Mouse (Mus musculus) stomach, embryonic 14.5 days (tissue): ENCODE data around the gene Rpa1. TPM values are rescaled to one million over a fixed set of nuclear protein-coding genes. Genes with fewer than 3 reads are reported as not detected.

Source experiments
- ATAC-seq: fragments of 200-750 bp; cut with Nextera tagmentation; 2 replicates; pipeline ENCODE4 v1.8.0; 2017; ENCODE audit warnings: low read depth, moderate TSS enrichment; ENCODE audit not compliant: insufficient number of reproducible peaks, insufficient read depth, low FRiP score
- H3K27ac ChIP-seq: fragments of 300-500 bp; sonication (generic); 2 replicates; pipeline ENCODE4 v1.5.1; 2014; ENCODE audit warnings: mild to moderate bottlenecking, low read length, moderate library complexity, mixed read lengths
- H3K27me3 ChIP-seq: fragments of 300-500 bp; sonication (generic); 2 replicates; pipeline ENCODE4 v1.6.1; 2014; ENCODE audit warnings: low read length, control low read depth, mixed read lengths; ENCODE audit not compliant: control insufficient read depth, insufficient read depth
- H3K36me3 ChIP-seq: fragments of 300-500 bp; sonication (generic); 2 replicates; pipeline ENCODE4 v1.6.1; 2014; ENCODE audit warnings: mild to moderate bottlenecking, control low read depth, low read length, moderate library complexity, mixed read lengths; ENCODE audit not compliant: control insufficient read depth, insufficient read depth
- H3K4me1 ChIP-seq: fragments of 300-500 bp; sonication (generic); 2 replicates; pipeline ENCODE4 v1.6.1; 2014; ENCODE audit warnings: low read length, control low read depth, mixed read lengths; ENCODE audit not compliant: control insufficient read depth, insufficient read depth
- H3K4me2 ChIP-seq: fragments of 300-500 bp; sonication (generic); replicated peaks from 2 replicates; pipeline ENCODE4 v1.6.1; 2014; ENCODE audit warnings: low read depth, low read length, control low read depth
- H3K4me3 ChIP-seq: fragments of 300-500 bp; sonication (generic); 2 replicates; pipeline ENCODE4 v1.5.1; 2014; ENCODE audit warnings: low read depth, low read length, control low read depth
- H3K9ac ChIP-seq: fragments of 300-500 bp; sonication (generic); replicated peaks from 2 replicates; pipeline ENCODE4 v1.6.1; 2014; ENCODE audit warnings: low read depth, mild to moderate bottlenecking, control low read depth, low read length, moderate library complexity, mixed read lengths
- H3K9me3 ChIP-seq: fragments of 300-500 bp; sonication (generic); 2 replicates; pipeline ENCODE4 v1.6.1; 2016; ENCODE audit warnings: low read depth, low read length, control low read depth; ENCODE audit not compliant: control insufficient read depth
- WGBS: fragments of 180-500 bp; shearing (Covaris S2); extraction: QIAGEN DNeasy Blood & Tissue Kit; methylation state at CpG from one replicate; pipeline ENCODE4 v1.1.7; 2014; 5-methylcytosine and 5-hydroxymethylcytosine counted together
- polyA plus RNA-seq: library from polyadenylated mRNA; unstranded; fragments of >200 nt; fragmentation: Nextera tagmentation; extraction: Ambion mirVana; gene quantifications from 2 replicates; pipeline ENCODE4 v1.2.1, GENCODE M21; 2014

Rpa1 gene
- polyA plus RNA-seq, 1 experiment from 2014 or later: 121 TPM

GRCm38 (mm10) chr11:75281380-75282256 lies 66.5 kb downstream of the Rpa1 start:
- Histone ChIP-seq H3K27me3 (0 out of 2 replicates have a peak, but pooled peaks cover 10% of the 10 kb centered on the region), H3K4me3 (no peak overlapping the region), H3K36me3 (no peaks in the 10 kb centered on the region), H3K9ac (no peak overlapping the region), H3K27ac (no peak overlapping the region), H3K9me3 (no peaks in the 10 kb centered on the region), H3K4me2 (no peak overlapping the region), H3K4me1 (peaks cover 3% of the 10 kb centered on the region; the same call in 1 of the 2 replicates)
- 10% methylated on average over 29 of the region's 29 CpGs for WGBS
- ATAC-seq: no peak

GRCm38 (mm10) chr11:75280435-75281001 lies 67.6 kb downstream of the Rpa1 start:
- no peak overlapping the region for H3K4me2 ChIP-seq
- H3K36me3 ChIP-seq: no peaks in the 10 kb centered on the region
- peaks cover 3% of the 10 kb centered on the region; the same call in 1 of the 2 replicates for H3K4me1 ChIP-seq
- WGBS: 64% methylated on average over 5 of the region's 5 CpGs
- no peaks in the 10 kb centered on the region for H3K9me3 ChIP-seq
- 0 out of 2 replicates have a peak, but pooled peaks cover 10% of the 10 kb centered on the region for H3K27me3 ChIP-seq
- no peak for ATAC-seq
- no peak overlapping the region for H3K4me3 ChIP-seq
- no peak overlapping the region for H3K9ac ChIP-seq
- no peak overlapping the region for H3K27ac ChIP-seq

- Histone ChIP-seq H3K9ac (no peak overlapping the region), H3K4me2 (no peak overlapping the region), H3K9me3 (no peaks in the 10 kb centered on the region), H3K4me3 (no peak overlapping the region), H3K27me3 (0 out of 2 replicates have a peak, but pooled peaks cover 10% of the 10 kb centered on the region), H3K27ac (no peak overlapping the region), H3K36me3 (no peaks in the 10 kb centered on the region), H3K4me1 (peaks cover 6% of the 10 kb centered on the region; the same call in 1 of the 2 replicates)
- 69% methylated on average over 5 of the region's 5 CpGs for WGBS
- no peak for ATAC-seq
Measured at GRCm38 (mm10) chr11:75280066-75280410, 68.1 kb downstream of the Rpa1 start.

- no peak overlapping the region for H3K4me3 ChIP-seq
- WGBS: 16% methylated on average over 16 of the region's 16 CpGs
- no peaks in the 10 kb centered on the region for H3K9me3 ChIP-seq
- 0 out of 2 replicates have a peak, but pooled peaks cover 10% of the 10 kb centered on the region for H3K27me3 ChIP-seq
- H3K9ac ChIP-seq: no peak overlapping the region
- H3K4me2 ChIP-seq: peak overlapping the region; percentile 23
- no peak overlapping the region for H3K27ac ChIP-seq
- ATAC-seq: no peak
- peaks cover 6% of the 10 kb centered on the region; the same call in 1 of the 2 replicates for H3K4me1 ChIP-seq
- no peaks in the 10 kb centered on the region for H3K36me3 ChIP-seq
Measured at GRCm38 (mm10) chr11:75279342-75280065, 68.6 kb downstream of the Rpa1 start.

GRCm38 (mm10) chr11:75279013-75279341 lies 69.1 kb downstream of the Rpa1 start:
- H3K27me3 ChIP-seq: 0 out of 2 replicates have a peak, but pooled peaks cover 10% of the 10 kb centered on the region
- no peak overlapping the region for H3K4me3 ChIP-seq
- ATAC-seq: no peak
- H3K27ac ChIP-seq: no peak overlapping the region
- 21% methylated on average over 4 of the region's 4 CpGs for WGBS
- no peaks in the 10 kb centered on the region for H3K9me3 ChIP-seq
- peak overlapping the region; percentile 23 for H3K4me2 ChIP-seq
- no peaks in the 10 kb centered on the region for H3K36me3 ChIP-seq
- H3K4me1 ChIP-seq: peaks cover 6% of the 10 kb centered on the region; the same call in 1 of the 2 replicates
- no peak overlapping the region for H3K9ac ChIP-seq

GRCm38 (mm10) chr11:75278115-75278514 lies 70.0 kb downstream of the Rpa1 start:
- WGBS: 67% methylated on average over 7 of the region's 7 CpGs
- H3K27ac ChIP-seq: no peak overlapping the region
- H3K9me3 ChIP-seq: no peaks in the 10 kb centered on the region
- ATAC-seq: no peak
- 0 out of 2 replicates have a peak, but pooled peaks cover 10% of the 10 kb centered on the region for H3K27me3 ChIP-seq
- no peaks in the 10 kb centered on the region for H3K36me3 ChIP-seq
- H3K4me1 ChIP-seq: peaks cover 6% of the 10 kb centered on the region; the same call in 1 of the 2 replicates
- H3K4me2 ChIP-seq: no peak overlapping the region
- H3K9ac ChIP-seq: no peak overlapping the region
- H3K4me3 ChIP-seq: no peak overlapping the region

GRCm38 (mm10) chr11:75275035-75275434 lies 73.1 kb downstream of the Rpa1 start:
- H3K9me3 ChIP-seq: no peaks in the 10 kb centered on the region
- H3K27me3 ChIP-seq: no peaks in the 10 kb centered on the region
- peaks cover 6% of the 10 kb centered on the region; the same call in 1 of the 2 replicates for H3K4me1 ChIP-seq
- no peak overlapping the region for H3K4me2 ChIP-seq
- H3K27ac ChIP-seq: no peak overlapping the region
- ATAC-seq: no peak
- WGBS: 33% methylated on average over 6 of the region's 6 CpGs
- no peaks in the 10 kb centered on the region for H3K36me3 ChIP-seq
- no peak overlapping the region for H3K4me3 ChIP-seq
- H3K9ac ChIP-seq: no peak overlapping the region

GRCm38 (mm10) chr11:75273466-75273865 lies 74.7 kb downstream of the Rpa1 start:
- no peak overlapping the region for H3K9ac ChIP-seq
- no peak overlapping the region for H3K27ac ChIP-seq
- no peak overlapping the region for H3K4me2 ChIP-seq
- ATAC-seq: no peak
- H3K36me3 ChIP-seq: no peaks in the 10 kb centered on the region
- H3K4me1 ChIP-seq: 0 out of 2 replicates have a peak, but pooled peaks cover 4% of the 10 kb centered on the region
- WGBS: 28% methylated on average over 8 of the region's 8 CpGs
- no peaks in the 10 kb centered on the region for H3K9me3 ChIP-seq
- H3K4me3 ChIP-seq: no peak overlapping the region
- H3K27me3 ChIP-seq: no peaks in the 10 kb centered on the region
